Mouse (Mus musculus) small intestine, adult 2 months (tissue): ENCODE measurements around the gene Plrg1. TPM values are rescaled to one million over a fixed set of nuclear protein-coding genes. Genes with fewer than 3 reads are reported as not detected.

Source experiments
- H3K27ac ChIP-seq: fragments of 200-500 bp; 2 replicates; pipeline ENCODE4 v1.5.1; 2012; ENCODE audit warnings: low read depth, low read length, control low read depth, inconsistent platforms; ENCODE audit not compliant: insufficient read depth
- H3K27me3 ChIP-seq: fragments of 200-500 bp; 2 replicates; pipeline ENCODE4 v1.6.1; 2012; ENCODE audit warnings: mild to moderate bottlenecking, moderate library complexity, low read length, inconsistent platforms; ENCODE audit not compliant: control insufficient read depth, insufficient read depth
- H3K36me3 ChIP-seq: fragments of 200-500 bp; 2 replicates; pipeline ENCODE4 v1.6.1; 2012; ENCODE audit warnings: mild to moderate bottlenecking, low read length, control low read depth, inconsistent platforms; ENCODE audit not compliant: control insufficient read depth, insufficient read depth
- H3K4me1 ChIP-seq: fragments of 200-500 bp; 2 replicates; pipeline ENCODE4 v1.6.1; 2012; ENCODE audit warnings: low read length, inconsistent platforms, mixed read lengths; ENCODE audit not compliant: control insufficient read depth, insufficient read depth, insufficient read length
- H3K4me3 ChIP-seq: fragments of 200-500 bp; 2 replicates; pipeline ENCODE4 v1.5.1; 2012; ENCODE audit warnings: low read depth, mild to moderate bottlenecking, control low read depth, inconsistent platforms, low read length, moderate library complexity
- CTCF ChIP-seq: fragments of 200-500 bp; IDR thresholded peaks from 2 replicates; pipeline ENCODE4 v1.5.1; 2012; ENCODE audit warnings: low read depth, mild to moderate bottlenecking, control low read depth, inconsistent platforms, low read length, moderate library complexity, mixed read lengths; ENCODE audit not compliant: insufficient replicate concordance, insufficient read length; ENCODE audit errors: extremely low read depth
- POLR2A ChIP-seq: fragments of 200-500 bp; IDR thresholded peaks from 2 replicates; pipeline ENCODE4 v1.6.1; 2012; ENCODE audit warnings: low read depth, mild to moderate bottlenecking, control low read depth, inconsistent platforms, low read length, moderate library complexity
- WGBS: fragments of 180-500 bp; shearing (Covaris S2); methylation state at CpG from one replicate; pipeline ENCODE4 v1.1.7; 2018; 5-methylcytosine and 5-hydroxymethylcytosine counted together
- polyA plus RNA-seq: library from polyadenylated mRNA; depleted of rRNA; stranded (reverse); fragments of >200 nt; gene quantifications from 2 replicates; pipeline ENCODE4 v1.2.3, GENCODE M21; 2012

Plrg1 gene
- polyA plus RNA-seq, 1 experiment, result 18.6 TPM

DNA sequence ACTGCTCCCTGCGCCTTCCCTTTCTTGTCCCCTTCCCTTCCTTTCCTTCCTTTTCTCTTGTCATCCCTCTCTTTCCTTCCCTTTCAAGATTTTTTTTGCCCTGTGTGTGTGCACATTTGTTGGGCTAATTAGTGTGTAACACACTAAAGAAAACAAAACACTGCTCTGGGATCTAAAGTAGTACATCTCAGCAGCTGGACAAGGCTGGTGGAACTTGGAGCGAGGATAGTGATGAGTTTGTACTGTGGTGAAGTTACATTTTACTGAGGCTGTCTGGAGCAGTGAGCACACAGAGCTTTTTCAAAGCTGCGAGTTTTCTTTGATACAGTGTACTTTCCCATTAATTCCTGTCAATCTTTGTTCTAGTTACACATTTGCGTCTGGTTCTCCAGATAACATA, 14.9 kb downstream of the Plrg1 start:
- TF ChIP-seq POLR2A, result no peak
- Histone ChIP-seq H3K36me3 (peaks cover 59% of the 10 kb centered on the region), H3K4me1 (no peaks in the 10 kb centered on the region), H3K27me3 (no peaks in the 10 kb centered on the region), H3K27ac (no peak overlapping the region), H3K4me3 (no peak overlapping the region)
- WGBS, result 80% methylated on average over 4 of the region's 4 CpGs

GRCm38 (mm10) chr3:83076563-83076962, 21.2 kb downstream of the Plrg1 start:
- TF ChIP-seq CTCF (no peak), POLR2A (no peak)
- no peaks in the 10 kb centered on the region for H3K4me1 ChIP-seq
- H3K36me3 ChIP-seq, result peaks cover 7% of the 10 kb centered on the region
- WGBS, result 42% methylated on average over 3 of the region's 3 CpGs
- H3K27me3 ChIP-seq, result no peaks in the 10 kb centered on the region
- H3K27ac ChIP-seq, result no peak overlapping the region
- H3K4me3 ChIP-seq, result no peak overlapping the region

GRCm38 (mm10) chr3:83080567-83081055, 25.3 kb downstream of the Plrg1 start:
- TF ChIP-seq POLR2A, result no peak
- WGBS, result under 1% methylated on average over 11 of the region's 11 CpGs

DNA sequence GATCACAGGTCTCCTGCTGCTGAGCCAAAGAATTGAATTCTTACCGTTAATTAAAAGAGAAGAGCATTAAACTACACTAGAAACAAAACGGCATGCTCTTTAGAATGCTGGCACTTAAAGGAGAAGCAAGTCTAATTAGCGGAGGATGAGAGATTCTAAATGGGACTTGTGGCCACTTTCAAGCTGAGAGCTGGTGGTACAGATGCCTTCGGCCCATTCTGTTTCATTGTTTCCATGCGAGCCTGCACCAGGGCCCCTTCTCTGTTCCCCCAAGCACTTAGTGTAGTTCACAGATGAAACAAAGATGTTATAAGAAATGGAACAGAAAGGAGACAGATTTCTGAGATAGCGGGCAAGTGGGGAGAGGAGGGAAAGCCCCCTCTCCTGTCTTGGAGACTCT, 42.3 kb downstream of the Plrg1 start:
- Histone ChIP-seq H3K4me1 (no peaks in the 10 kb centered on the region), H3K4me3 (no peak overlapping the region), H3K36me3 (no peaks in the 10 kb centered on the region), H3K27me3 (peaks cover 3% of the 10 kb centered on the region; the same call in 1 of the 2 replicates), H3K27ac (no peak overlapping the region)
- 83% methylated on average over 6 of the region's 6 CpGs for WGBS
- TF ChIP-seq POLR2A (no peak), CTCF (no peak)

More at GRCm38 (mm10) chr3:83080567-83081055, 25.3 kb downstream of the Plrg1 start:
- Histone ChIP-seq H3K4me1 (no peaks in the 10 kb centered on the region), H3K4me3 (peak overlapping the region; percentile 56), H3K27ac (peak overlapping the region; percentile 64), H3K27me3 (no peaks in the 10 kb centered on the region), H3K36me3 (no peaks in the 10 kb centered on the region)

DNA sequence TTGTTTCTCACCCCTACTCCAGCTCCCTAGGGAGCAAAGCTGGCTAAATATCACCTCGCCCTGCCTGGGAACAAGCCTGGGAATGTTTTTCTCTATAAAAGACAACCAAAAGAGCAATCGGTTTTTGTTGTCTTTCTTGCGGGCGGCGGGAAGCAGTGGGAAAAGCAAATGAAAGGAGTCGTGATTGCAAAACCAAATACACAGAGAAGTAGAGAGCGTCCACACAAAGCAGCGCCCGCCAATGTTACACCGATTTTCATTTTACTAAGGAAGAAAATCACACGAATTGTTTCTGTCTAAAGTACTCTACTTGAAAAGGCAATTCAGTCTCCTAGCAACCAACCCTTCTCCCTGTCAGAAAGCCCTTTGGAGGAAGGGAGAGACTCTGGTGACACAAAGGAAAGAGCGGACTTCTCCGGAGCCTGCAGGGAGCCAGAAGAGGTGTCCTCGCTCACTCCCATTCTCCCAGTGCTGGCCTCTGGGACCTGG, 43.3 kb downstream of the Plrg1 start:
- Histone ChIP-seq H3K27ac (no peak overlapping the region), H3K27me3 (peaks cover 3% of the 10 kb centered on the region; the same call in 1 of the 2 replicates), H3K4me1 (no peaks in the 10 kb centered on the region), H3K4me3 (no peak overlapping the region), H3K36me3 (no peaks in the 10 kb centered on the region)
- TF ChIP-seq POLR2A (no peak), CTCF (no peak)
- 16% methylated on average over 14 of the region's 14 CpGs for WGBS

GRCm38 (mm10) chr3:83099139-83099538, 43.8 kb downstream of the Plrg1 start:
- 93% methylated on average over 1 of the region's 1 CpGs for WGBS

DNA sequence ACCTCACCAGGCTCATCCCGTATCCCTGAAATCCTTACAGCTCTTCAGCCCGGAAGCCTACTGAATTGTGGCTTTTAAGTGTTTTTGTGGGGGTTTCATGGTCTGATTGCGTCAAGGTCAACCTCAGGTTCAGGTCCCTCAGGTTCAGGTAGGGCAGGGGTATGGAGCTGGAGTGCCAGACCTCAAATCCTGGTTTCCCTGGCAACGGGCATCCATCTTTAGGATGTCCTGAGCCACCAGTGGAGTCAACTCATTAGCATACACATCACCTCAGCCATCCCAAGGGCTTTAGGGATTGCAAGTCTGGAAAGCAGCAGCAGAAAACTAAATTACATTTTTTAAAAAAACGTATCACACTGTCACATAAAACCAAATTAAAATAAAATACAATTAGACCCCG, 44.3 kb downstream of the Plrg1 start:
- Histone ChIP-seq H3K36me3 (no peaks in the 10 kb centered on the region), H3K27ac (no peak overlapping the region), H3K4me3 (no peak overlapping the region), H3K27me3 (peaks cover 3% of the 10 kb centered on the region; the same call in 1 of the 2 replicates), H3K4me1 (no peaks in the 10 kb centered on the region)
- TF ChIP-seq POLR2A (no peak), CTCF (no peak)
- 84% methylated on average over 6 of the region's 6 CpGs for WGBS

More at GRCm38 (mm10) chr3:83099139-83099538, 43.8 kb downstream of the Plrg1 start:
- Histone ChIP-seq H3K4me1 (no peaks in the 10 kb centered on the region), H3K36me3 (no peaks in the 10 kb centered on the region), H3K4me3 (no peak overlapping the region), H3K27me3 (peaks cover 3% of the 10 kb centered on the region; the same call in 1 of the 2 replicates), H3K27ac (no peak overlapping the region)
- no peak for TF ChIP-seq POLR2A
- no peak for TF ChIP-seq CTCF

- TF ChIP-seq POLR2A (no peak), CTCF (no peak)
- Histone ChIP-seq H3K27me3 (peaks cover 3% of the 10 kb centered on the region; the same call in 1 of the 2 replicates), H3K4me1 (no peaks in the 10 kb centered on the region), H3K4me3 (no peak overlapping the region), H3K36me3 (no peaks in the 10 kb centered on the region), H3K27ac (no peak overlapping the region)
- 83% methylated on average over 6 of the region's 6 CpGs for WGBS
Observed at GRCm38 (mm10) chr3:83102286-83102685, 47.0 kb downstream of the Plrg1 start.
